Mouse (Mus musculus): Measurements from ENCODE around the gene Cotl1. TPM values are rescaled to one million over a fixed set of nuclear protein-coding genes. Genes with fewer than 3 reads are reported as not detected.

Gene Cotl1
- polyA plus RNA-seq, 1 experiment from 2014 or later = 114 TPM

GRCm38 (mm10) chr8:119825950-119826730 is 14.2 kb downstream of the Cotl1 start:
- Histone ChIP-seq H3K36me3 (replicated peaks) (peaks cover 33% of the 10 kb centered on the region), H3K27ac (peak overlapping the region; percentile 26; the same call in 1 of the 2 replicates), H3K27me3 (ENCODE audit: poor library complexity, severe bottlenecking) (no peaks in the 10 kb centered on the region), H3K4me1 (peaks cover 72% of the 10 kb centered on the region), H3K9me3 (no peaks in the 10 kb centered on the region), H3K4me3 (no peak overlapping the region)
- 90% methylated on average over 19 of the region's 19 CpGs for WGBS
- no peak for DNase-seq (ENCODE audit: extremely low spot score, low spot score)

- Histone ChIP-seq H3K27me3 (ENCODE audit: poor library complexity, severe bottlenecking) (no peaks in the 10 kb centered on the region), H3K4me3 (no peak overlapping the region), H3K4me1 (peaks cover 59% of the 10 kb centered on the region), H3K9me3 (no peaks in the 10 kb centered on the region), H3K36me3 (replicated peaks) (peaks cover 45% of the 10 kb centered on the region), H3K27ac (no peak overlapping the region)
- DNase-seq (ENCODE audit: extremely low spot score, low spot score) = no peak
- WGBS = 87% methylated on average over 11 of the region's 11 CpGs
Observed at GRCm38 (mm10) chr8:119824809-119825273, 15.5 kb downstream of the Cotl1 start.

- WGBS = 56% methylated on average over 4 of the region's 4 CpGs
- no peaks in the 10 kb centered on the region for H3K27me3 ChIP-seq (ENCODE audit: poor library complexity, severe bottlenecking)
- H3K36me3 ChIP-seq (replicated peaks) = peaks cover 50% of the 10 kb centered on the region
- peaks cover 59% of the 10 kb centered on the region for H3K4me1 ChIP-seq
- no peaks in the 10 kb centered on the region for H3K9me3 ChIP-seq
- no peak for DNase-seq (ENCODE audit: extremely low spot score, low spot score)
- peak overlapping the region; percentile 27; the same call in 1 of the 2 replicates for H3K27ac ChIP-seq
- no peak overlapping the region for H3K4me3 ChIP-seq
Observed at GRCm38 (mm10) chr8:119824100-119824499, 16.2 kb downstream of the Cotl1 start.

GRCm38 (mm10) chr8:119823278-119823677 is 17.1 kb downstream of the Cotl1 start:
- H3K4me3 ChIP-seq = no peak overlapping the region
- H3K27ac ChIP-seq = no peak overlapping the region
- DNase-seq (ENCODE audit: extremely low spot score, low spot score) = no peak
- H3K4me1 ChIP-seq = peaks cover 59% of the 10 kb centered on the region
- WGBS = 96% methylated on average over 9 of the region's 9 CpGs
- peaks cover 57% of the 10 kb centered on the region for H3K36me3 ChIP-seq (replicated peaks)
- no peaks in the 10 kb centered on the region for H3K9me3 ChIP-seq
- no peaks in the 10 kb centered on the region for H3K27me3 ChIP-seq (ENCODE audit: poor library complexity, severe bottlenecking)

- Histone ChIP-seq H3K36me3 (replicated peaks) (peaks cover 58% of the 10 kb centered on the region), H3K4me1 (peaks cover 58% of the 10 kb centered on the region)
Observed at GRCm38 (mm10) chr8:119821691-119822090, 18.7 kb downstream of the Cotl1 start.

GRCm38 (mm10) chr8:119819976-119820375 is 20.4 kb downstream of the Cotl1 start:
- Histone ChIP-seq H3K4me3 (no peak overlapping the region), H3K9me3 (no peaks in the 10 kb centered on the region), H3K4me1 (peaks cover 54% of the 10 kb centered on the region), H3K27ac (no peak overlapping the region), H3K36me3 (replicated peaks) (peaks cover 69% of the 10 kb centered on the region), H3K27me3 (ENCODE audit: poor library complexity, severe bottlenecking) (no peaks in the 10 kb centered on the region)
- WGBS = 95% methylated on average over 8 of the region's 8 CpGs
- DNase-seq (ENCODE audit: extremely low spot score, low spot score) = no peak

More at GRCm38 (mm10) chr8:119821691-119822090, 18.7 kb downstream of the Cotl1 start:
- no peak for DNase-seq (ENCODE audit: extremely low spot score, low spot score)
- H3K4me3 ChIP-seq = no peak overlapping the region
- H3K27me3 ChIP-seq (ENCODE audit: poor library complexity, severe bottlenecking) = no peaks in the 10 kb centered on the region
- H3K27ac ChIP-seq = no peak overlapping the region
- no peaks in the 10 kb centered on the region for H3K9me3 ChIP-seq
- 96% methylated on average over 6 of the region's 6 CpGs for WGBS

- no peaks in the 10 kb centered on the region for H3K27me3 ChIP-seq (ENCODE audit: poor library complexity, severe bottlenecking)
- no peak overlapping the region for H3K4me3 ChIP-seq
- H3K4me1 ChIP-seq = peaks cover 51% of the 10 kb centered on the region
- no peaks in the 10 kb centered on the region for H3K9me3 ChIP-seq
- no peak overlapping the region; the same call in 1 of the 2 replicates for H3K27ac ChIP-seq
- H3K36me3 ChIP-seq (replicated peaks) = peaks cover 75% of the 10 kb centered on the region
- no peak for DNase-seq (ENCODE audit: extremely low spot score, low spot score)
- WGBS = 79% methylated on average over 7 of the region's 7 CpGs
Observed at GRCm38 (mm10) chr8:119819316-119819715, 21.0 kb downstream of the Cotl1 start.

- WGBS = 32% methylated on average over 12 of the region's 12 CpGs
- DNase-seq (ENCODE audit: extremely low spot score, low spot score) = no peak
- peaks cover 67% of the 10 kb centered on the region for H3K36me3 ChIP-seq (replicated peaks)
Observed at GRCm38 (mm10) chr8:119817446-119817845, 22.9 kb downstream of the Cotl1 start.

GRCm38 (mm10) chr8:119816219-119816618 is 24.1 kb downstream of the Cotl1 start:
- no peak for DNase-seq (ENCODE audit: extremely low spot score, low spot score)
- Histone ChIP-seq H3K9me3 (no peaks in the 10 kb centered on the region), H3K4me1 (peaks cover 73% of the 10 kb centered on the region), H3K4me3 (no peak overlapping the region), H3K27ac (peak overlapping the region; percentile 58), H3K27me3 (ENCODE audit: poor library complexity, severe bottlenecking) (no peaks in the 10 kb centered on the region), H3K36me3 (replicated peaks) (peaks cover 55% of the 10 kb centered on the region)
- WGBS = 77% methylated on average over 6 of the region's 6 CpGs

More at GRCm38 (mm10) chr8:119817446-119817845, 22.9 kb downstream of the Cotl1 start:
- Histone ChIP-seq H3K27me3 (ENCODE audit: poor library complexity, severe bottlenecking) (no peaks in the 10 kb centered on the region), H3K4me3 (no peak overlapping the region), H3K27ac (peak overlapping the region; percentile 58; the same call in 1 of the 2 replicates), H3K4me1 (peaks cover 61% of the 10 kb centered on the region), H3K9me3 (no peaks in the 10 kb centered on the region)

GRCm38 (mm10) chr8:119812650-119813431 is 27.5 kb downstream of the Cotl1 start:
- no peaks in the 10 kb centered on the region for H3K27me3 ChIP-seq (ENCODE audit: poor library complexity, severe bottlenecking)
- no peak overlapping the region for H3K4me3 ChIP-seq
- H3K27ac ChIP-seq = peak overlapping the region; percentile 82
- peaks cover 52% of the 10 kb centered on the region for H3K36me3 ChIP-seq (replicated peaks)
- peaks cover 76% of the 10 kb centered on the region for H3K4me1 ChIP-seq
- 84% methylated on average over 12 of the region's 12 CpGs for WGBS
- no peak for DNase-seq (ENCODE audit: extremely low spot score, low spot score)
- H3K9me3 ChIP-seq = no peaks in the 10 kb centered on the region

GRCm38 (mm10) chr8:119811925-119812324 is 28.4 kb downstream of the Cotl1 start:
- H3K9me3 ChIP-seq = no peaks in the 10 kb centered on the region
- no peak overlapping the region for H3K4me3 ChIP-seq
- H3K27me3 ChIP-seq (ENCODE audit: poor library complexity, severe bottlenecking) = no peaks in the 10 kb centered on the region
- H3K27ac ChIP-seq = peak overlapping the region; percentile 82
- H3K36me3 ChIP-seq (replicated peaks) = peaks cover 61% of the 10 kb centered on the region
- WGBS = 74% methylated on average over 6 of the region's 6 CpGs
- H3K4me1 ChIP-seq = peaks cover 68% of the 10 kb centered on the region
- no peak for DNase-seq (ENCODE audit: extremely low spot score, low spot score)

GRCm38 (mm10) chr8:119810953-119811499 is 29.3 kb downstream of the Cotl1 start:
- WGBS = 89% methylated on average over 14 of the region's 14 CpGs
- H3K9me3 ChIP-seq = no peaks in the 10 kb centered on the region
- no peak overlapping the region for H3K4me3 ChIP-seq
- no peak for DNase-seq (ENCODE audit: extremely low spot score, low spot score)
- H3K4me1 ChIP-seq = peaks cover 66% of the 10 kb centered on the region
- H3K36me3 ChIP-seq (replicated peaks) = peaks cover 60% of the 10 kb centered on the region
- H3K27ac ChIP-seq = peak overlapping the region; percentile 82
- H3K27me3 ChIP-seq (ENCODE audit: poor library complexity, severe bottlenecking) = no peaks in the 10 kb centered on the region
